Mouse (Mus musculus): ENCODE results near the gene Trak2.

The Trak2 gene

GRCm38 (mm10) chr1:58954578-58955410 lies 18.4 kb downstream of the Trak2 start:
- peak in 1 of 2 experiments; percentile 19 for DNase-seq (ENCODE audit: inconsistent age in 2 of 2, low spot score in 1 of 2)

GRCm38 (mm10) chr1:58953686-58954434 lies 19.4 kb downstream of the Trak2 start:
- DNase-seq (ENCODE audit: inconsistent age in 2 of 2, low spot score in 1 of 2): peak in 1 of 2 experiments; percentile 30

GRCm38 (mm10) chr1:58952997-58953396 lies 20.2 kb downstream of the Trak2 start:
- DNase-seq (ENCODE audit: inconsistent age in 2 of 2, low spot score in 1 of 2): no peak

- DNase-seq (ENCODE audit: inconsistent age in 2 of 2, low spot score in 1 of 2): peak in 1 of 2 experiments; percentile 41
Measured at GRCm38 (mm10) chr1:58952526-58952925, 20.7 kb downstream of the Trak2 start.

- DNase-seq (ENCODE audit: inconsistent age in 2 of 2, low spot score in 1 of 2): peak in 1 of 2 experiments; percentile 67
Measured at GRCm38 (mm10) chr1:58951841-58952240, 21.4 kb downstream of the Trak2 start.

- DNase-seq (ENCODE audit: inconsistent age in 2 of 2, low spot score in 1 of 2): peak; percentile 82 to 92
Measured at GRCm38 (mm10) chr1:58950899-58951648, 22.2 kb downstream of the Trak2 start.

GRCm38 (mm10) chr1:58949561-58950106 lies 23.6 kb downstream of the Trak2 start:
- peak in 1 of 2 experiments; percentile 21 for DNase-seq (ENCODE audit: inconsistent age in 2 of 2, low spot score in 1 of 2)

- peak in 1 of 2 experiments; percentile 16 for DNase-seq (ENCODE audit: inconsistent age in 2 of 2, low spot score in 1 of 2)
Measured at GRCm38 (mm10) chr1:58946718-58947117, 26.5 kb downstream of the Trak2 start.

- DNase-seq (ENCODE audit: inconsistent age in 2 of 2, low spot score in 1 of 2): no peak
Measured at GRCm38 (mm10) chr1:58945960-58946670, 27.1 kb downstream of the Trak2 start.

- peak; percentile 59 to 88 for DNase-seq (ENCODE audit: inconsistent age in 2 of 2, low spot score in 1 of 2)
Measured at GRCm38 (mm10) chr1:58945523-58945922, 27.7 kb downstream of the Trak2 start.

GRCm38 (mm10) chr1:58937606-58938099 lies 35.6 kb downstream of the Trak2 start:
- no peak for DNase-seq (ENCODE audit: inconsistent age in 2 of 2, low spot score in 1 of 2)

GRCm38 (mm10) chr1:58936746-58937605 lies 36.3 kb downstream of the Trak2 start:
- DNase-seq (ENCODE audit: inconsistent age in 2 of 2, low spot score in 1 of 2): no peak

- no peak for DNase-seq (ENCODE audit: inconsistent age in 2 of 2, low spot score in 1 of 2)
Measured at GRCm38 (mm10) chr1:58926664-58927063, 46.6 kb downstream of the Trak2 start.

- DNase-seq (ENCODE audit: inconsistent age in 2 of 2, low spot score in 1 of 2): no peak
Measured at GRCm38 (mm10) chr1:58917566-58917965, 55.7 kb downstream of the Trak2 start.

GRCm38 (mm10) chr1:58909636-58910272 lies 63.5 kb downstream of the Trak2 start:
- peak; percentile 30 to 56 for DNase-seq (ENCODE audit: inconsistent age in 2 of 2, low spot score in 1 of 2)

GRCm38 (mm10) chr1:58903681-58904080 lies 69.5 kb downstream of the Trak2 start:
- no peak for DNase-seq (ENCODE audit: inconsistent age in 2 of 2, low spot score in 1 of 2)

- DNase-seq (ENCODE audit: inconsistent age in 2 of 2, low spot score in 1 of 2): peak; percentile 53 to 76
Measured at GRCm38 (mm10) chr1:58897561-58897960, 75.7 kb downstream of the Trak2 start.

GRCm38 (mm10) chr1:58892386-58892785 lies 80.8 kb downstream of the Trak2 start:
- DNase-seq (ENCODE audit: inconsistent age in 2 of 2, low spot score in 1 of 2): peak in 1 of 2 experiments; percentile 13
